Mouse (Mus musculus) myocyte (in vitro differentiated cells): ENCODE results near the gene Hrh1.

Experiments
- CEBPB ChIP-seq: IDR thresholded peaks from 2 replicates; pipeline ENCODE4 v1.6.1; 2011; ENCODE audit warnings: mild to moderate bottlenecking, moderate library complexity; ENCODE audit not compliant: poor library complexity, insufficient read depth, severe bottlenecking
- E2F4 ChIP-seq: IDR thresholded peaks from one replicate; pipeline ENCODE4 v1.6.1; 2011; ENCODE audit warnings: mild to moderate bottlenecking, control low read depth, moderate library complexity; ENCODE audit not compliant: insufficient read depth
- MAX ChIP-seq: IDR thresholded peaks from one replicate; pipeline ENCODE4 v1.6.1; 2011; ENCODE audit warnings: low read depth, mild to moderate bottlenecking, control low read depth
- MYOD1 ChIP-seq, 3 experiments: IDR thresholded peaks; one replicate each; pipeline ENCODE4 v1.6.1; 2011; ENCODE audit warnings: control low read depth in 2 of 3, low read depth in 2 of 3, mild to moderate bottlenecking in 2 of 3, moderate library complexity in 1 of 3; ENCODE audit not compliant: insufficient read length in 2 of 3, control insufficient read depth in 1 of 3
- POLR2A ChIP-seq: IDR thresholded peaks from one replicate; pipeline ENCODE4 v1.6.1; 2011; ENCODE audit warnings: low read depth, mild to moderate bottlenecking, control low read depth, moderate library complexity; ENCODE audit not compliant: insufficient read length
- POLR2AphosphoS2 ChIP-seq: IDR thresholded peaks from one replicate; pipeline ENCODE4 v1.6.1; 2011; ENCODE audit warnings: low read depth, control low read depth; ENCODE audit not compliant: insufficient read length
- SRF ChIP-seq: IDR thresholded peaks from one replicate; pipeline ENCODE4 v1.6.1; 2011; ENCODE audit warnings: low read depth; ENCODE audit not compliant: control insufficient read depth, insufficient read length
- TCF12 ChIP-seq: IDR thresholded peaks from one replicate; pipeline ENCODE4 v1.6.1; 2011; ENCODE audit warnings: mild to moderate bottlenecking, control low read depth; ENCODE audit not compliant: poor library complexity, insufficient read depth, severe bottlenecking
- TCF3 ChIP-seq: IDR thresholded peaks from one replicate; pipeline ENCODE4 v1.6.1; 2011; ENCODE audit warnings: low read depth, control low read depth; ENCODE audit not compliant: insufficient read length
- USF1 ChIP-seq: IDR thresholded peaks from one replicate; pipeline ENCODE4 v1.6.1; 2011; ENCODE audit warnings: low read depth, mild to moderate bottlenecking, control low read depth, moderate library complexity

- no peak for TF ChIP-seq POLR2A
- no peak for TF ChIP-seq SRF
- no peak for TF ChIP-seq E2F4
- no peak for TF ChIP-seq MYOD1 (IDR thresholded peaks at IDR 0.05; ENCODE audit: control insufficient read depth in 1 of 3, insufficient read length in 2 of 3, low read depth in 2 of 3)
- TF ChIP-seq CEBPB = no peak
- no peak for TF ChIP-seq TCF12
- TF ChIP-seq MAX = no peak
- no peak for TF ChIP-seq POLR2AphosphoS2
- TF ChIP-seq USF1 = no peak
- no peak for TF ChIP-seq TCF3
Measured at GRCm38 (mm10) chr6:114474911-114475310, 77.2 kb downstream of the Hrh1 start.
